Mouse (Mus musculus) limb, embryonic 10.5 days (tissue): ENCODE measurements around the gene Rtn4ip1. TPM values are rescaled to one million over a fixed set of nuclear protein-coding genes. Genes with fewer than 3 reads are reported as not detected.
A peak's percentile ranks its signal among the peaks of the same experiment; 100 is the strongest.

ENCODE experiments used
- DNase-seq: peaks from one replicate; pipeline ENCODE4 v3.0.0-alpha.2; 2017; ENCODE audit warnings: low spot score
- H3K27ac ChIP-seq: fragments of 300-500 bp; sonication (generic); 2 replicates; pipeline ENCODE4 v1.5.1; 2016; ENCODE audit warnings: mild to moderate bottlenecking
- H3K27me3 ChIP-seq: fragments of 300-500 bp; sonication (generic); 2 replicates; pipeline ENCODE4 v1.6.1; 2016; ENCODE audit warnings: low read depth, mild to moderate bottlenecking; ENCODE audit not compliant: poor library complexity, severe bottlenecking
- H3K36me3 ChIP-seq: fragments of 300-500 bp; sonication (generic); 2 replicates; pipeline ENCODE4 v1.6.1; 2016; ENCODE audit warnings: mild to moderate bottlenecking, moderate library complexity
- H3K4me1 ChIP-seq: fragments of 300-500 bp; sonication (generic); 2 replicates; pipeline ENCODE4 v1.6.1; 2016
- H3K4me3 ChIP-seq: fragments of 300-500 bp; sonication (generic); 2 replicates; pipeline ENCODE4 v1.5.1; 2016; ENCODE audit warnings: mild to moderate bottlenecking, moderate library complexity
- H3K9me3 ChIP-seq: fragments of 300-500 bp; sonication (generic); replicated peaks from 2 replicates; pipeline ENCODE4 v1.6.1; 2016; ENCODE audit warnings: mild to moderate bottlenecking
- WGBS: fragments of 180-500 bp; shearing (Covaris S2); methylation state at CpG from one replicate; pipeline ENCODE4 v1.1.7; 2016; 5-methylcytosine and 5-hydroxymethylcytosine counted together
- polyA plus RNA-seq: library from polyadenylated mRNA; unstranded; fragments of >200 nt; fragmentation: Nextera tagmentation; extraction: Ambion mirVana; gene quantifications from 2 replicates; pipeline ENCODE4 v1.2.1, GENCODE M21; 2016

The Rtn4ip1 gene
- 21.7 and 24.7 TPM in 2 replicates for polyA plus RNA-seq

- under 1% methylated on average over 40 of the region's 40 CpGs for WGBS
- DNase-seq: peak; percentile 98
- peak within 1 kb of the TSS; percentile 80 for H3K4me3 ChIP-seq
- no peaks in the 10 kb centered on the region for H3K27me3 ChIP-seq
- peak within 1 kb of the TSS; percentile 94 for H3K27ac ChIP-seq
- H3K36me3 ChIP-seq: peaks cover 21% of the 10 kb centered on the region
- peaks cover 14% of the 10 kb centered on the region for H3K4me1 ChIP-seq
- H3K9me3 ChIP-seq: no peaks in the 10 kb centered on the region
Observed at GRCm38 (mm10) chr10:43901578-43902194, at the start of gene Rtn4ip1, which contains the start of gene Qrsl1. Gene Rtn4ip1 (plus strand): TSS chr10:43901807. Gene Qrsl1 (minus strand): TSS chr10:43901745.

GRCm38 (mm10) chr10:43851898-43852297 lies 49.7 kb upstream of the Rtn4ip1 start:
- 92% methylated on average over 5 of the region's 5 CpGs for WGBS
- H3K4me1 ChIP-seq: no peaks in the 10 kb centered on the region
- H3K9me3 ChIP-seq: no peaks in the 10 kb centered on the region
- H3K27me3 ChIP-seq: no peaks in the 10 kb centered on the region
- no peak for DNase-seq
- H3K36me3 ChIP-seq: no peaks in the 10 kb centered on the region
- no peak overlapping the region for H3K4me3 ChIP-seq
- H3K27ac ChIP-seq: no peak overlapping the region

GRCm38 (mm10) chr10:43855916-43856315 lies 45.7 kb upstream of the Rtn4ip1 start:
- no peaks in the 10 kb centered on the region for H3K27me3 ChIP-seq
- no peak for DNase-seq
- H3K36me3 ChIP-seq: no peaks in the 10 kb centered on the region
- H3K4me3 ChIP-seq: no peak overlapping the region
- WGBS: 96% methylated on average over 9 of the region's 9 CpGs
- H3K4me1 ChIP-seq: no peaks in the 10 kb centered on the region
- H3K27ac ChIP-seq: no peak overlapping the region
- H3K9me3 ChIP-seq: no peaks in the 10 kb centered on the region

- Histone ChIP-seq H3K4me3 (no peak overlapping the region), H3K36me3 (no peaks in the 10 kb centered on the region), H3K27ac (no peak overlapping the region), H3K27me3 (no peaks in the 10 kb centered on the region), H3K4me1 (no peaks in the 10 kb centered on the region), H3K9me3 (no peaks in the 10 kb centered on the region)
- WGBS: 92% methylated on average over 3 of the region's 3 CpGs
- no peak for DNase-seq
Observed at GRCm38 (mm10) chr10:43856351-43856750, 45.3 kb upstream of the Rtn4ip1 start.

- DNase-seq: peak; percentile 55
- H3K36me3 ChIP-seq: peaks cover 10% of the 10 kb centered on the region
- no peak overlapping the region for H3K27ac ChIP-seq
- no peaks in the 10 kb centered on the region for H3K9me3 ChIP-seq
- H3K4me3 ChIP-seq: no peak overlapping the region
- no peaks in the 10 kb centered on the region for H3K27me3 ChIP-seq
- 72% methylated on average over 10 of the region's 10 CpGs for WGBS
- no peaks in the 10 kb centered on the region for H3K4me1 ChIP-seq
Observed at GRCm38 (mm10) chr10:43870752-43871151, 30.9 kb upstream of the Rtn4ip1 start.

GRCm38 (mm10) chr10:43871458-43871857 lies 30.1 kb upstream of the Rtn4ip1 start:
- no peak for DNase-seq
- Histone ChIP-seq H3K9me3 (no peaks in the 10 kb centered on the region), H3K27me3 (no peaks in the 10 kb centered on the region), H3K4me3 (no peak overlapping the region), H3K36me3 (peaks cover 17% of the 10 kb centered on the region), H3K27ac (no peak overlapping the region), H3K4me1 (no peaks in the 10 kb centered on the region)
- WGBS: 96% methylated on average over 1 of the region's 1 CpGs

GRCm38 (mm10) chr10:43887676-43888075 lies 13.9 kb upstream of the Rtn4ip1 start:
- Histone ChIP-seq H3K4me3 (no peak overlapping the region), H3K27ac (no peak overlapping the region), H3K27me3 (no peaks in the 10 kb centered on the region), H3K36me3 (peaks cover 76% of the 10 kb centered on the region), H3K9me3 (no peaks in the 10 kb centered on the region), H3K4me1 (no peaks in the 10 kb centered on the region)
- DNase-seq: no peak
- WGBS: 94% methylated on average over 9 of the region's 9 CpGs

- no peaks in the 10 kb centered on the region for H3K4me1 ChIP-seq
- no peak overlapping the region for H3K27ac ChIP-seq
- H3K4me3 ChIP-seq: no peak overlapping the region
- DNase-seq: no peak
- 93% methylated on average over 16 of the region's 16 CpGs for WGBS
- H3K9me3 ChIP-seq: no peaks in the 10 kb centered on the region
- no peaks in the 10 kb centered on the region for H3K27me3 ChIP-seq
- peaks cover 85% of the 10 kb centered on the region for H3K36me3 ChIP-seq
Observed at GRCm38 (mm10) chr10:43888976-43889375, 12.6 kb upstream of the Rtn4ip1 start.

GRCm38 (mm10) chr10:43892971-43893370 lies 8.6 kb upstream of the Rtn4ip1 start:
- DNase-seq: no peak
- Histone ChIP-seq H3K36me3 (peaks cover 83% of the 10 kb centered on the region), H3K27me3 (no peaks in the 10 kb centered on the region), H3K27ac (no peak overlapping the region), H3K4me3 (no peak overlapping the region), H3K4me1 (no peaks in the 10 kb centered on the region), H3K9me3 (no peaks in the 10 kb centered on the region)
- WGBS: 91% methylated on average over 4 of the region's 4 CpGs

GRCm38 (mm10) chr10:43896065-43896464 lies 5.5 kb upstream of the Rtn4ip1 start:
- no peak overlapping the region for H3K4me3 ChIP-seq
- H3K9me3 ChIP-seq: no peaks in the 10 kb centered on the region
- peaks cover 72% of the 10 kb centered on the region for H3K36me3 ChIP-seq
- 93% methylated on average over 8 of the region's 8 CpGs for WGBS
- DNase-seq: no peak
- H3K4me1 ChIP-seq: peaks cover 4% of the 10 kb centered on the region; the same call in 1 of the 2 replicates
- no peak overlapping the region for H3K27ac ChIP-seq
- H3K27me3 ChIP-seq: no peaks in the 10 kb centered on the region

- H3K4me1 ChIP-seq: peaks cover 14% of the 10 kb centered on the region
- H3K27me3 ChIP-seq: no peaks in the 10 kb centered on the region
- peaks cover 52% of the 10 kb centered on the region for H3K36me3 ChIP-seq
- H3K27ac ChIP-seq: no peak overlapping the region
- no peak for DNase-seq
- H3K4me3 ChIP-seq: no peak overlapping the region
- H3K9me3 ChIP-seq: no peaks in the 10 kb centered on the region
- WGBS: 88% methylated on average over 7 of the region's 7 CpGs
Observed at GRCm38 (mm10) chr10:43898276-43898675, 3.3 kb upstream of the Rtn4ip1 start.

GRCm38 (mm10) chr10:43900883-43901570 lies 580 bp upstream of the Rtn4ip1 start:
- 8% methylated on average over 30 of the region's 30 CpGs for WGBS
- Histone ChIP-seq H3K4me1 (peaks cover 14% of the 10 kb centered on the region), H3K27ac (peak overlapping the region; percentile 94), H3K4me3 (peak overlapping the region; percentile 80), H3K27me3 (no peaks in the 10 kb centered on the region), H3K36me3 (peaks cover 25% of the 10 kb centered on the region), H3K9me3 (no peaks in the 10 kb centered on the region)
- no peak for DNase-seq

- Histone ChIP-seq H3K27ac (no peak overlapping the region), H3K27me3 (no peaks in the 10 kb centered on the region), H3K4me3 (no peak overlapping the region), H3K4me1 (peaks cover 14% of the 10 kb centered on the region), H3K9me3 (no peaks in the 10 kb centered on the region), H3K36me3 (no peaks in the 10 kb centered on the region)
- WGBS: 88% methylated on average over 1 of the region's 1 CpGs
- no peak for DNase-seq
Observed at GRCm38 (mm10) chr10:43904569-43904968, 3.0 kb downstream of the Rtn4ip1 start.
